Mouse (Mus musculus) liver, embryonic 15.5 days (tissue): ENCODE results near the gene Cct7. TPM values are rescaled to one million over a fixed set of nuclear protein-coding genes. Genes with fewer than 3 reads are reported as not detected.
A peak's percentile ranks its signal among the peaks of the same experiment; 100 is the strongest.
"Not testable (repeated sequence)": the region's sequence is repeated elsewhere in the genome, so short reads cannot be mapped to it uniquely, and the experiment has no call there.

ENCODE experiments used
- ATAC-seq: fragments of 200-750 bp; cut with Nextera tagmentation; 2 replicates; pipeline ENCODE4 v1.8.0; 2017; ENCODE audit warnings: moderate number of reproducible peaks, mild to moderate bottlenecking, moderate library complexity; ENCODE audit not compliant: insufficient read depth
- H3K27ac ChIP-seq: fragments of 300-500 bp; sonication (generic); replicated peaks from 2 replicates; pipeline ENCODE4 v1.5.1; 2015; ENCODE audit warnings: mild to moderate bottlenecking, inconsistent platforms
- H3K27me3 ChIP-seq: fragments of 300-500 bp; sonication (generic); 2 replicates; pipeline ENCODE4 v1.6.1; 2015; ENCODE audit warnings: mild to moderate bottlenecking, inconsistent platforms
- H3K36me3 ChIP-seq: fragments of 300-500 bp; sonication (generic); replicated peaks from 2 replicates; pipeline ENCODE4 v1.6.1; 2015; ENCODE audit warnings: moderate library complexity, mild to moderate bottlenecking, inconsistent platforms
- H3K4me1 ChIP-seq: fragments of 300-500 bp; sonication (generic); replicated peaks from 2 replicates; pipeline ENCODE4 v1.6.1; 2015; ENCODE audit warnings: inconsistent platforms
- H3K4me2 ChIP-seq: fragments of 300-500 bp; sonication (generic); 2 replicates; pipeline ENCODE4 v1.6.1; 2015; ENCODE audit warnings: moderate library complexity, mild to moderate bottlenecking, inconsistent platforms
- H3K4me3 ChIP-seq: fragments of 300-500 bp; sonication (generic); replicated peaks from 2 replicates; pipeline ENCODE4 v1.5.1; 2015; ENCODE audit warnings: mild to moderate bottlenecking, inconsistent platforms
- H3K9ac ChIP-seq: fragments of 300-500 bp; sonication (generic); 2 replicates; pipeline ENCODE4 v1.6.1; 2015; ENCODE audit warnings: moderate library complexity, mild to moderate bottlenecking, inconsistent platforms
- H3K9me3 ChIP-seq: fragments of 300-500 bp; sonication (generic); replicated peaks from 2 replicates; pipeline ENCODE4 v1.6.1; 2016; ENCODE audit warnings: inconsistent platforms
- WGBS: fragments of 180-500 bp; shearing (Covaris S2); methylation state at CpG from one replicate; pipeline ENCODE4 v1.1.7; 2015; ENCODE audit warnings: mixed read lengths; ENCODE audit not compliant: insufficient replicate concordance; 5-methylcytosine and 5-hydroxymethylcytosine counted together
- polyA plus RNA-seq: library from polyadenylated mRNA; unstranded; fragments of >200 nt; fragmentation: Nextera tagmentation; extraction: Ambion mirVana; gene quantifications from 2 replicates; pipeline ENCODE4 v1.2.1, GENCODE M21; 2015

Cct7 gene
- polyA plus RNA-seq, 1 experiment from 2014 or later, result 260 TPM

DNA sequence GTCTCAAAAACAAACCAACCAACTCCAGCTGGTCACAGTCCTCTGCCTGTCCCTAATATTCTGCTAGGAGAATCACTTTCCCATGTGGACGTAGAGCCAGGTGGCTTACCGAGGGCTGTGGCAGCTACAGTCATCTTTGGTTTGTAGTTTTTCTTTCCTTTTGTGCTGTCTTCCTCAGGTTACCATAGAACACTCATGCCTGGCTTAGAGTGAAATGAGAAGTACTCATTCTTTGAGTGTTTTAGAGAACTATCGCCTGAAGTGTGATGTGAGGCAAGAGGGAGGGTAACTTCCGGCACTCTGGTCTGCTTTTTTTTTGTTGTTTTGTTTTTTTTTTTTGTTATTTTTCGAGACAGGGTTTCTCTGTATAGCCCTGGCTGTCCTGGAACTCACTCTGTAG is 17.4 kb upstream of the Cct7 start:
- WGBS, result 56% methylated on average over 5 of the region's 5 CpGs
- 0 out of 2 replicates have a peak overlapping the region, but pooled peaks have one; percentile 55 for H3K27ac ChIP-seq
- H3K9ac ChIP-seq, result no peak overlapping the region
- H3K36me3 ChIP-seq, result peaks cover 8% of the 10 kb centered on the region; the same call in 1 of the 2 replicates
- H3K27me3 ChIP-seq, result 0 out of 2 replicates have a peak, but pooled peaks cover 8% of the 10 kb centered on the region
- peaks cover 31% of the 10 kb centered on the region for H3K4me1 ChIP-seq
- peak overlapping the region; percentile 83; the same call in 1 of the 2 replicates for H3K4me2 ChIP-seq
- no peaks in the 10 kb centered on the region for H3K9me3 ChIP-seq
- no peak overlapping the region for H3K4me3 ChIP-seq
- ATAC-seq, result no peak

DNA sequence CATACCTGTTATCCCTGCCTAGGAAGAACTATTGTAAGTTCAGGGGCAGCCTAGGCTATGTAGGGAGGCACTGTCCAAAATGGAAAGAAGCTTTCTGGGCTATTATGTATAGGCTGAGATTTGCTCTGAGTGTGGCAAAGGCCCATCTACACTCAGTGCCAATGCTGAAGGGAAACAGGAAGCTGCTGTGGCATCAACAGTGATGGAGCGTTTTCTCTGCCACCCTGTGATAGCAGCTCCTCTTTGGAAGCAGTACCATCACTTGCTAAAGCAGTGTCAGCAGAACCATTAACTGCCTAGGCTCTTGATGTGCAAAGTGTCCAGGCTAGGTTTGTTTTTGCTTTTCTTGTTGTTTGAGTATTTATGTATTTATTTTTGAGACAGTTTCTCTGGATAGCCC is 15.1 kb upstream of the Cct7 start:
- Histone ChIP-seq H3K27me3 (no peaks in the 10 kb centered on the region), H3K4me1 (peaks cover 31% of the 10 kb centered on the region), H3K36me3 (peaks cover 31% of the 10 kb centered on the region), H3K27ac (no peak overlapping the region), H3K9ac (no peak overlapping the region), H3K4me3 (no peak overlapping the region), H3K4me2 (no peak overlapping the region), H3K9me3 (no peaks in the 10 kb centered on the region)
- 53% methylated on average over 1 of the region's 1 CpGs for WGBS
- no peak for ATAC-seq

DNA sequence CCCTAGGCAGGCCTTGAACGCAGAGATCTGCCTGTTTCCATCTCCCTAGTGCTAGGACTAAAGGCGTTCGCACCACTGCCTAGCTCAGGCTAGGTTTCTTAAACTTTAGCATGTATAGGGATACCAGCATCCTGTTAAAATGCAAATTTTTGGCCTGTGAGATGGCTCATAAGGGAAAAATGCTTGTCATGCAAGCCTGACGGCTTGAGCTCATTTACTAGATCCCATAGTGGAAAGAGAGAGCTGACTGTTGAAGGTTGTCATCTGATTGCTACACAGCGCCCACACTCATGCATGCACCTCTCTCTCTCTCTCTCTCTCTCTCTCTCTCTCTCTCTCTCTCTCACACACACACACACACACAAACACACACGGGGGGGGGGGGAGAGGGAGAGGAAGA is 14.7 kb upstream of the Cct7 start:
- WGBS, result 70% methylated on average over 5 of the region's 6 CpGs
- Histone ChIP-seq H3K4me1 (peaks cover 26% of the 10 kb centered on the region), H3K9me3 (no peaks in the 10 kb centered on the region), H3K4me3 (no peak overlapping the region), H3K9ac (no peak overlapping the region), H3K36me3 (peaks cover 35% of the 10 kb centered on the region), H3K27ac (no peak overlapping the region), H3K27me3 (no peaks in the 10 kb centered on the region), H3K4me2 (no peak overlapping the region)
- no peak for ATAC-seq

DNA sequence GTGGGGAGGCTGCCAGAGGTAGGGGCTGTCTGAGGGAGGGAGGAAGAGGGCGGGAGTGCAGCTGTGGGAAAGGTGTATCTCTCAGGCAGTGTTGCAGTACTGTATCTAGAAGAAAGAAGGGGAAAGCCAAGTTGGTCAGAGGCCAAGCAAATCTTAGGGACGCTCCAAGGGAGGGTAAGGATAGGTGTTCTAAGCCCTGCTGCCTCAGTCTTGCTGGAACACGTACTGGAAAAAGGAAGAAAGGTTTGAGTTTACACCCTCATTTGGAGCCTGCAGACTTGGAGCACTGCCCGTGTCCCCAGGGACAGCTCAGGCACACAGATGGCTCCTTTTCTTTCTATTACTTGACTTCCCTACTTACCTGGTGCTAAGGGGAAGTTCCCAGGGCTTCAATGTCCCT is 10.2 kb upstream of the Cct7 start:
- H3K4me3 ChIP-seq, result no peak overlapping the region
- no peak overlapping the region for H3K27ac ChIP-seq
- H3K4me2 ChIP-seq, result no peak overlapping the region
- no peak overlapping the region for H3K9ac ChIP-seq
- no peaks in the 10 kb centered on the region for H3K27me3 ChIP-seq
- H3K36me3 ChIP-seq, result peaks cover 59% of the 10 kb centered on the region
- no peak for ATAC-seq
- H3K9me3 ChIP-seq, result no peaks in the 10 kb centered on the region
- WGBS, result 63% methylated on average over 4 of the region's 4 CpGs
- H3K4me1 ChIP-seq, result no peaks in the 10 kb centered on the region

DNA sequence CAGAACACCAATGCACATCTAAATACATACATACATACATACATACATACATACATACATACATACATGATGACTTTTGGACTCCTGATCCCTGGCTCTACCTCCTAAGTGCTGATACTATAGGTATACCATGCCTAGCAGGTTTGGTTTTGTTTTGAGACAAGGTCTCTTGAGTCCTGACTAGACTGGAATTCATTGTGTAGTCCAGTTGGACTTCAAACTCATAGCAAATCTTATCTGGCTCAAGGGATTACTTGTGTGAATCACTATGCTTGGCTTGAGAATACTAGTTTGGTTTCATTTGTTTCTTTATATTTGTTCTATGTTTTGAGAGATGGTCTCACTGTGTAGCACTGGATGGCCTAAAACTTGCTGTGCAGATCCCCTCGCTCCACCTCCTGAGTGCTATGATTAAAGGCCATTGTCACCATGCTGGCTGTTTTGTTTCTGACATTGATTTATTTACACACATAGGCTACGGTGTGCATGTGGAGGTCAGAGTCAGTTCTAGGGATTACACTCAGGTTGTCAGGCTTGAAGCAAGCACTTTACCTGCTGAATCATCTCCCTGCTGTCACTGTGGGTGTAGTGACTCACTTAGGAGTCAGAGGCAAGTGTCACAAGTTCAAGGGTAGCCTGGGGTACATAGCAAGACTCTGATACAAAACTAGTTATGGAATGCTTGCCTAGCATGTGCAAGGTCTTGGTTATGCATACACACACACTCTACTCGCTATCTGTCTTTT is 7.7 kb upstream of the Cct7 start:
- H3K4me3 ChIP-seq, result no peak overlapping the region
- no peak for ATAC-seq
- no peak overlapping the region for H3K9ac ChIP-seq
- no peak overlapping the region for H3K4me2 ChIP-seq
- peaks cover 72% of the 10 kb centered on the region for H3K36me3 ChIP-seq
- 74% methylated on average over 3 of the region's 3 CpGs for WGBS
- H3K27ac ChIP-seq, result no peak overlapping the region
- no peaks in the 10 kb centered on the region for H3K27me3 ChIP-seq
- H3K4me1 ChIP-seq, result no peaks in the 10 kb centered on the region
- H3K9me3 ChIP-seq, result no peaks in the 10 kb centered on the region

DNA sequence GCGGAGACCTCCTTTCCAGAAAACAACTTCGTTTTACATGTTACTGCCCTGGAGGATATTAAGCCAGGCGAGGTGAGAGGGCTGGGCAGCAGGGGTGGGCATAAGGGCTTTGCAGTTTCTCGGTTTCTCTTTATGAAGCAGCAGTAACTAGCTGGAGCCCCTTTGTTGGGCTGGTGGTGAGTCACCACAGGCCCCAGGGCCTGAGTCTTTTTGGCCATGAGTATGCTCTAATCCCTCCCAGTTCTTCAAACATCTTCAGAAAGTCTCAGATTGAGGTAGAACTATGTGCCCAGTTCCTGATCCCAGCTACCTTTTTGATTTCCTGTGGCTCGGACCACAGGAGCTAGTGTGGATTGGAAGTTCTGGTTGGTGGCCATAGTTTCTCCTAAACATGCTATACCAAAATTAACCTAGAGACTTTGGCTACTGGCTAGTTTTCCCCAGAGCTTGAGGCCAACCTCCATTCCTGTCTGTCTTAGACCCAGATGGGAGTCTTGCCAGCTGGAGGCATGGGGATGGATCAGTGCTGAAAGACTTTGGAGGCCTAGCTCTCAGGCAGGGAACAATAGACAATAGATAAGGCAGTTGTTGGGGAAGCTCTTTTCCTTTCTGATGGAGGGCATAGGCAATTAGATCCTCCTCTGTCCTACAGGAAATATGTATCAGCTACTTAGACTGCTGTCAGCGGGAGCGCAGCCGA is 6.9 kb upstream of the Cct7 start:
- WGBS, result 77% methylated on average over 8 of the region's 8 CpGs
- Histone ChIP-seq H3K4me1 (no peaks in the 10 kb centered on the region), H3K4me2 (no peak overlapping the region), H3K36me3 (peaks cover 65% of the 10 kb centered on the region), H3K27ac (no peak overlapping the region), H3K4me3 (no peak overlapping the region), H3K9ac (no peak overlapping the region), H3K27me3 (no peaks in the 10 kb centered on the region), H3K9me3 (no peaks in the 10 kb centered on the region)
- no peak for ATAC-seq

DNA sequence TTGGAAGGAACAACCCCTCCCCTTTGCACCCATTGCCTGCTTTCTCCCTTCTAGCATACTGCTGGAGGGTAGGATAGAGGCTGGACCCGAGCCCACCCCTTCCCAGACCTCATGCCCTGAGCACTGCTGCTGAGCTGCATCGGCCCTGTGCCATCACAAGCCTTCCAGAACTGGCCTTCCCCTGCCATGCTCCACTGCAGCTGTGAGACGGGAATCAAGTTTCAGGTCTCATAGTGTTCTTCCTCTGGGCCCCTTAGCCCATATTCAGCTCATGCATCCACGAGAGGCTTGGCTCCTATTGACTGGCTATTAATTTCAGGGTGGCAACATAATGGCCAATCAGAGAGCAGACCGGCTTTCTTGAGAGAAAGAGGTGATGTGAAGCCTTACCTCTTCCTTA is 6.0 kb upstream of the Cct7 start:
- no peaks in the 10 kb centered on the region for H3K27me3 ChIP-seq
- peaks cover 56% of the 10 kb centered on the region for H3K36me3 ChIP-seq
- H3K9me3 ChIP-seq, result no peaks in the 10 kb centered on the region
- no peak overlapping the region for H3K27ac ChIP-seq
- 77% methylated on average over 5 of the region's 5 CpGs for WGBS
- H3K4me3 ChIP-seq, result no peak overlapping the region
- H3K4me1 ChIP-seq, result peaks cover 7% of the 10 kb centered on the region
- H3K9ac ChIP-seq, result no peak overlapping the region
- ATAC-seq, result no peak
- H3K4me2 ChIP-seq, result no peak overlapping the region

DNA sequence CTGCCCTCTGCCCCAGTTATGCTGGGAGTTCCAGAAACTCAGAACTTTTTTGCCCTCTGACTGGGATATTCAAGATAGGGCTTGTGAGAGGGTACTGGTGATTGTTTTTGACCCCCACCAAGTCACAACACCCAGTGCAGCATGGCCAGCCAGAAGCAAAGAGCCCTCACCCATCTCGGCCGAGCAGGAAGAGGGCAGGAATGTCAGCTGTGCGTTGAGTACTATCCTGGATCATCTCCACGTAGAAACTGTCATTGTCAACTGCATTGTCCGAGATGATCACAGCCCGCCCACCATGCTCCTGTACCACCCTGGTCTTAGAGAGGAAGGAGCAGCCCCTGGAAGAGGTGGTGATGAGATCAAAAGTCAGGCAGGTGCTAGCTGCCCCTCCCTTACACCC is 4.0 kb upstream of the Cct7 start:
- Histone ChIP-seq H3K36me3 (peaks cover 41% of the 10 kb centered on the region), H3K27ac (no peak overlapping the region), H3K4me2 (no peak overlapping the region), H3K27me3 (no peaks in the 10 kb centered on the region), H3K9me3 (no peaks in the 10 kb centered on the region), H3K9ac (no peak overlapping the region), H3K4me1 (peaks cover 15% of the 10 kb centered on the region), H3K4me3 (no peak overlapping the region)
- no peak for ATAC-seq
- 81% methylated on average over 6 of the region's 6 CpGs for WGBS

DNA sequence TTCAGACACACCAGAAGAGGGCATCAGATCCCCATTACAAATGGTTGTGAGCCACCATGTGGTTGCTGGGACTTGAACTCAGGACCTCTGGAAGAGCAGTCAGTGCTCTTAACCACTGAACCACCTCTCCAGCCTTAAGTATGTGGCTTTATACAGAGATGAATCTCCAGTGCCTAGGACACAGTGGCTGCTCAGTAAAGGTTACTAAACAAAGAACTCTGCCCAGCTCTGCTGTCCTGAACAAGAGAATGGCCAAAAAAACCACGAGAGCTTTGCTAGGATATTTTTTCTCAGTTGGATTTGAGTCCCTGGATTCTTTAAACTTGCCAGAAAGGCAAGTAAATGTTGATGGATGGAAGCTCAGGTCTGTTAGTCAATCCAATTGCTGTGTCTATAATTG is 1.2 kb upstream of the Cct7 start:
- Histone ChIP-seq H3K4me2 (peak overlapping the region; percentile 100), H3K4me3 (peak overlapping the region; percentile 81), H3K36me3 (peaks cover 29% of the 10 kb centered on the region), H3K9ac (peak overlapping the region; percentile 90), H3K27ac (peak overlapping the region; percentile 89; the same call in 1 of the 2 replicates), H3K4me1 (peaks cover 41% of the 10 kb centered on the region)
- not testable (repeated sequence) for H3K9me3 ChIP-seq, ATAC-seq, H3K27me3 ChIP-seq
- WGBS, result 34% methylated on average over 1 of the region's 1 CpGs

DNA sequence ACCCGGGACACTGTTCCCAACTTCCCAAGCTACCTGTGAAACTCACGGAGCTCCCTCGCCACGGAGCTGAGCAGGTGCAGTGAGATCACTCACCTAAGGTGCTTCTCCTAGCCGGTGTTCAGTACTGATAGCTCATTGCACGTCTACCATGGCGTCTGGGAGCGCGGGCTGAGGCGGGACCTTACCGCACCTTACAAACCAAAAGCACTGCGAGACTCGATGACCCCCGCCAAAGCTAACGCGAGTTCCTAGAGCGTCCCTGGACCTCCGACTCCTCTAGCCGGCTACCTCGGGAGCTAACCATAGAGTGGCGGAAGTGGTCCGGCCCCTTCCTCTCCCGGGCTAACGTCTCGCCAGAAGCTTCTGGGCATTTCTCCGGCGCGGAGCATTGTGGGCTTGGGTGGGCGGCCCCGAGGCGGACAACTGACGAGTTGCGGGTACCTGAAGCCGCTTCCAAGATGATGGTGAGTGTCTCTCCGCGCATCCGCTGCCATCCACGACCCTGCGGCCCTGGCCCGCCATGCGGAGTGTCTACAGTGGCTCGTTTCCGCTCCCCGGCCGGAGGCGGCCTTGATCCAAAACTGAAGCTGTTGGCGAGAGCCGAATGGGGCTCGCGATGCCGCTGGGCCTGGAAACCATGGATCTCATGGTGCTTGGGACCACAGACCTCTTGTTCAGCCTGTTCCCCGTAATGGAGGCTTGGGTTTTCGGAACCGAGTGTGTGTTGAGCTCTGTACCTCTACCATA is 523 bp downstream of the Cct7 start, which contains the start of gene Pradc1:
Pradc1 (minus strand) TSS at position 307 of the 747 bp plus-strand sequence.
- no peaks in the 10 kb centered on the region for H3K27me3 ChIP-seq
- H3K4me2 ChIP-seq, result peak within 1 kb of the TSS; percentile 100
- H3K27ac ChIP-seq, result peak within 1 kb of the TSS; percentile 95
- peak; percentile 74 for ATAC-seq
- H3K4me1 ChIP-seq, result peaks cover 56% of the 10 kb centered on the region
- WGBS, result under 1% methylated on average over 54 of the region's 54 CpGs
- H3K4me3 ChIP-seq, result peak within 1 kb of the TSS; percentile 81
- H3K9me3 ChIP-seq, result no peaks in the 10 kb centered on the region
- H3K9ac ChIP-seq, result peak within 1 kb of the TSS; percentile 90
- peaks cover 12% of the 10 kb centered on the region; the same call in 1 of the 2 replicates for H3K36me3 ChIP-seq

DNA sequence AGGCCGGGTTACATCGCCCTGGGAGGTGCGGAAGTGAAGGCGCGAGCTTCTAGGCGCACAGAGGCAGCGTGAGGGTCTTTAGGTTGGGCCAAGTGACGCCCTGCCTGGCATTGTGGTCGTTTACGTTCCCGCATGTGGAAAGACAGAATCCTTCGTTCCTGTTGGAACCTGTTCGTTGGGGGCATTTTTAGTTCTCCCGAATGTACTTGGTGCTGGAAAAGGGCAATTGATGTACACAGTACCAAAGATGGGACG is 1.0 kb downstream of the Cct7 start:
- Histone ChIP-seq H3K27me3 (no peaks in the 10 kb centered on the region), H3K4me1 (peaks cover 60% of the 10 kb centered on the region), H3K9ac (peak overlapping the region; percentile 84), H3K27ac (peak overlapping the region; percentile 95), H3K4me2 (peak overlapping the region; percentile 100), H3K9me3 (no peaks in the 10 kb centered on the region), H3K4me3 (peak overlapping the region; percentile 81), H3K36me3 (peaks cover 7% of the 10 kb centered on the region; the same call in 1 of the 2 replicates)
- under 1% methylated on average over 15 of the region's 15 CpGs for WGBS
- no peak for ATAC-seq
